In genomic region chr10:70686505-70686904, GRCm38 (mm10) we compare ENCODE assay signal across 9 mouse cellular contexts. TPM values are rescaled to one million over a fixed set of nuclear protein-coding genes. Genes with fewer than 3 reads are reported as not detected.
DNase-seq lines count a peak whose midpoint lies in the region; ATAC-seq lines count a peak whose summit lies in the region.
"Had no signal": no experiment of that assay in that cellular context is flagged by ENCODE, and none has a peak within 500 bp of the region (broad histone marks: within the 10 kb centered on the region; RNA-seq: fewer than 3 reads in every experiment).

No protein-coding gene starts in this region.

- ATAC-seq in kidney, embryonic 15.5 days (replicated peaks; ENCODE audit: low FRiP score): no peak
- ATAC-seq in forebrain, embryonic 16.5 days: peak; percentile 89

- H3K9ac ChIP-seq in kidney, embryonic 15.5 days: no peak overlapping the region
- H3K9ac ChIP-seq in forebrain, embryonic 16.5 days (replicated peaks; ENCODE audit: low read depth, low read length): no peak overlapping the region
- H3K9ac ChIP-seq: liver, embryonic 13.5 days had no signal

- H3K27me3 ChIP-seq in kidney, embryonic 15.5 days: no peaks in the 10 kb centered on the region
- H3K27me3 ChIP-seq in forebrain, embryonic 16.5 days (replicated peaks; ENCODE audit: control insufficient read depth, insufficient read depth, low read length): no peaks in the 10 kb centered on the region
- H3K27me3 ChIP-seq: liver, embryonic 13.5 days had no signal

- DNase-seq in kidney, postnatal 14 days: peak; percentile 28
- peak; percentile 13 to 54 for DNase-seq in left cerebral cortex, adult 9 months (ENCODE audit: low spot score in 2 of 2)
- peak; percentile 8 for DNase-seq in right cerebral cortex, postnatal 14 days
- DNase-seq in adrenal gland, postnatal 14 days: no peak
- DNase-seq in gastrocnemius, postnatal 14 days: no peak
- no peak for DNase-seq in thymus, postnatal 4 days
- DNase-seq: liver, embryonic 13.5 days had no signal

- peaks cover 7% of the 10 kb centered on the region for H3K4me1 ChIP-seq in kidney, embryonic 15.5 days
- H3K4me1 ChIP-seq in forebrain, embryonic 16.5 days (replicated peaks; ENCODE audit: control insufficient read depth, insufficient read depth, low read length): peaks cover 13% of the 10 kb centered on the region
- H3K4me1 ChIP-seq: liver, embryonic 13.5 days had no signal

- no peaks in the 10 kb centered on the region for H3K9me3 ChIP-seq in kidney, embryonic 15.5 days (replicated peaks)
- no peaks in the 10 kb centered on the region for H3K9me3 ChIP-seq in forebrain, embryonic 16.5 days (ENCODE audit: control insufficient read depth, low read length)
- H3K9me3 ChIP-seq: liver, embryonic 13.5 days had no signal

- intact Hi-C loops in gastrocnemius, postnatal 14 days (cut with DNase I; ENCODE audit: low total_unique reads): no loop called here

- H3K4me2 ChIP-seq in kidney, embryonic 15.5 days: no peak overlapping the region
- H3K4me2 ChIP-seq in forebrain, embryonic 16.5 days (ENCODE audit: low read length): no peak overlapping the region
- H3K4me2 ChIP-seq: liver, embryonic 13.5 days had no signal

- H3K27ac ChIP-seq in kidney, embryonic 15.5 days: no peak overlapping the region
- no peak overlapping the region for H3K27ac ChIP-seq in forebrain, embryonic 16.5 days (ENCODE audit: low read length)
- H3K27ac ChIP-seq: liver, embryonic 13.5 days had no signal

- no peak overlapping the region for H3K4me3 ChIP-seq in kidney, embryonic 15.5 days (replicated peaks)
- H3K4me3 ChIP-seq in forebrain, embryonic 16.5 days (replicated peaks; ENCODE audit: low read length): no peak overlapping the region
- H3K4me3 ChIP-seq: liver, embryonic 13.5 days had no signal

- H3K36me3 ChIP-seq in kidney, embryonic 15.5 days: no peaks in the 10 kb centered on the region
- H3K36me3 ChIP-seq in forebrain, embryonic 16.5 days (ENCODE audit: control insufficient read depth, insufficient read depth): no peaks in the 10 kb centered on the region
- H3K36me3 ChIP-seq: liver, embryonic 13.5 days had no signal

- 20% methylated on average over 3 of the region's 3 CpGs for WGBS in kidney, embryonic 15.5 days
- 2% methylated on average over 3 of the region's 3 CpGs for WGBS in forebrain, embryonic 16.5 days

RNA-seq across cellular contexts. Expression of gene Phyhipl, which starts 30.7 kb away (rescaled TPM):
- polyA plus RNA-seq in kidney, embryonic 15.5 days (2015; fragmentation: Nextera tagmentation; extraction: Ambion mirVana): 19.0 and 20.5 TPM in 2 replicates
- polyA plus RNA-seq in forebrain, embryonic 16.5 days (2015; fragmentation: Nextera tagmentation; extraction: Ambion mirVana): 137 and 168 TPM in 2 replicates
- 3.4 and 3.7 TPM in 2 replicates for total RNA-seq in adrenal gland, postnatal 14 days (2021)
- total RNA-seq in gastrocnemius, postnatal 14 days (2021): under 1 TPM; 0.10 to 0.27 TPM

Comparison
In these comparisons a context has a peak if more than half of its experiments do, and no peak if none do; other contexts are left out.
1. DNase-seq: peak in kidney, postnatal 14 days (single experiment), left cerebral cortex, adult 9 months (2 of 2) and right cerebral cortex, postnatal 14 days (single experiment); none in adrenal gland, postnatal 14 days (single experiment), gastrocnemius, postnatal 14 days (single experiment) and thymus, postnatal 4 days (single experiment).